Comparison of ENCODE assay signal across 8 mouse cellular contexts in genomic region chr4:34551966-34552365, GRCm38 (mm10). TPM values are rescaled to one million over a fixed set of nuclear protein-coding genes. Genes with fewer than 3 reads are reported as not detected.
A peak's percentile ranks its signal among the peaks of the same experiment; 100 is the strongest.
DNase-seq lines count a peak whose midpoint lies in the region; ATAC-seq and TF ChIP-seq lines count a peak whose summit lies in the region.

No protein-coding gene starts in this region.

- H3K27ac ChIP-seq in heart, embryonic 14.5 days (replicated peaks in 1 of 2; ENCODE audit: control insufficient read depth in 1 of 2, insufficient read depth in 1 of 2, low read depth in 2 of 2, low read length in 2 of 2) = peak overlapping the region in 1 of 2 experiments; percentile 96; a peak in 3 of 4 replicates
- no peak overlapping the region for H3K27ac ChIP-seq in ES-E14 (ENCODE audit: insufficient read depth, low read depth, low read length, poor library complexity, severe bottlenecking)
- H3K27ac ChIP-seq in forebrain, embryonic 16.5 days (ENCODE audit: low read length) = no peak overlapping the region; the same call in 1 of the 2 replicates
- H3K27ac ChIP-seq in liver, embryonic 15.5 days (replicated peaks) = peak overlapping the region; percentile 93

- H3K27me3 ChIP-seq in heart, embryonic 14.5 days (ENCODE audit: control insufficient read depth, insufficient read depth, low read length) = no peaks in the 10 kb centered on the region
- H3K27me3 ChIP-seq in forebrain, embryonic 16.5 days (replicated peaks; ENCODE audit: control insufficient read depth, insufficient read depth, low read length) = no peaks in the 10 kb centered on the region
- H3K27me3 ChIP-seq in liver, embryonic 15.5 days = no peaks in the 10 kb centered on the region

- peak overlapping the region; percentile 96 to 100 for H3K4me3 ChIP-seq in heart, embryonic 14.5 days (ENCODE audit: control insufficient read depth in 1 of 2, insufficient read depth in 1 of 2, low read depth in 1 of 2, low read length in 2 of 2)
- H3K4me3 ChIP-seq in ES-E14 (ENCODE audit: insufficient read depth in 1 of 2, low read depth in 1 of 2, low read length in 2 of 2, poor library complexity in 1 of 2, severe bottlenecking in 1 of 2) = peak overlapping the region; percentile 88 to 95
- peak overlapping the region; percentile 100 for H3K4me3 ChIP-seq in forebrain, embryonic 16.5 days (replicated peaks; ENCODE audit: low read length)
- peak overlapping the region; percentile 98 for H3K4me3 ChIP-seq in liver, embryonic 15.5 days (replicated peaks)

- no peak for ATAC-seq in heart, embryonic 14.5 days (ENCODE audit: insufficient number of reproducible peaks, insufficient read depth, low FRiP score, low read depth)
- no peak for ATAC-seq in forebrain, embryonic 16.5 days
- no peak for ATAC-seq in liver, embryonic 15.5 days (ENCODE audit: insufficient read depth)
- no peak for ATAC-seq in CD4-positive, CD25-positive, alpha-beta regulatory T cell, adult 4 months

- intact Hi-C loops in left cerebral cortex, postnatal 14 days (cut with DNase I) = loop anchor here (5.0 kb wide), 1 partner anchor 625 kb away; no protein-coding TSS in a partner anchor

- in situ Hi-C loops in ES-E14 (cut with MboI; ENCODE audit: low sequenced_read_pairs in 2 of 2, unreplicated experiment in 2 of 2) = no loop called here

- H3K4me1 ChIP-seq in heart, embryonic 14.5 days (ENCODE audit: control insufficient read depth in 2 of 2, insufficient read depth in 2 of 2, low read length in 2 of 2) = peaks cover 3 to 40% of the 10 kb centered on the region in 2 experiments; a peak in 3 of 4 replicates
- peaks cover 3 to 6% of the 10 kb centered on the region in 2 experiments for H3K4me1 ChIP-seq in ES-E14 (ENCODE audit: control insufficient read depth in 2 of 2, insufficient read depth in 2 of 2, low read length in 2 of 2, poor library complexity in 1 of 2)
- H3K4me1 ChIP-seq in forebrain, embryonic 16.5 days (replicated peaks; ENCODE audit: control insufficient read depth, insufficient read depth, low read length) = peaks cover 28% of the 10 kb centered on the region
- H3K4me1 ChIP-seq in liver, embryonic 15.5 days (replicated peaks) = peaks cover 37% of the 10 kb centered on the region

- no peaks in the 10 kb centered on the region for H3K9me3 ChIP-seq in heart, embryonic 14.5 days (ENCODE audit: control insufficient read depth, low read length)
- no peaks in the 10 kb centered on the region for H3K9me3 ChIP-seq in ES-E14 (ENCODE audit: control insufficient read depth, insufficient read depth, low read depth, low read length)
- no peaks in the 10 kb centered on the region for H3K9me3 ChIP-seq in forebrain, embryonic 16.5 days (ENCODE audit: control insufficient read depth, low read length)
- H3K9me3 ChIP-seq in liver, embryonic 15.5 days (replicated peaks) = no peaks in the 10 kb centered on the region

- peak overlapping the region; percentile 81 for H3K4me2 ChIP-seq in heart, embryonic 14.5 days (ENCODE audit: low read length)
- H3K4me2 ChIP-seq in forebrain, embryonic 16.5 days (ENCODE audit: low read length) = peak overlapping the region; percentile 82
- H3K4me2 ChIP-seq in liver, embryonic 15.5 days = peak overlapping the region; percentile 72

- DNase-seq in heart, adult 8-10 months (ENCODE audit: low spot score) = no peak
- no peak for DNase-seq in ES-E14 (ENCODE audit: low read depth, low spot score)
- DNase-seq in left cerebral cortex, postnatal 14 days (ENCODE audit: low spot score in 2 of 2) = no peak
- no peak for DNase-seq in lung, adult 18-20 months

- WGBS in heart, embryonic 14.5 days = 9% methylated on average over 3 of the region's 3 CpGs
- WGBS in forebrain, embryonic 16.5 days = 17% methylated on average over 3 of the region's 3 CpGs
- 19% methylated on average over 3 of the region's 3 CpGs for WGBS in liver, embryonic 15.5 days (ENCODE audit: insufficient replicate concordance)

- H3K9ac ChIP-seq in heart, embryonic 14.5 days (ENCODE audit: low read length) = peak overlapping the region; percentile 97
- H3K9ac ChIP-seq in ES-E14 (ENCODE audit: insufficient read depth, low read depth, low read length, poor library complexity, severe bottlenecking) = no peak overlapping the region; the same call in 1 of the 2 replicates
- peak overlapping the region; percentile 99 for H3K9ac ChIP-seq in forebrain, embryonic 16.5 days (replicated peaks; ENCODE audit: low read depth, low read length)
- H3K9ac ChIP-seq in liver, embryonic 15.5 days = peak overlapping the region; percentile 100

- H3K36me3 ChIP-seq in heart, embryonic 14.5 days (ENCODE audit: control insufficient read depth, insufficient read depth, low read length) = 0 out of 2 replicates have a peak, but pooled peaks cover 4% of the 10 kb centered on the region
- peaks cover 2% of the 10 kb centered on the region; the same call in 1 of the 2 replicates for H3K36me3 ChIP-seq in ES-E14 (ENCODE audit: control insufficient read depth, insufficient read depth, low read length, poor library complexity, severe bottlenecking)
- no peaks in the 10 kb centered on the region for H3K36me3 ChIP-seq in forebrain, embryonic 16.5 days (ENCODE audit: control insufficient read depth, insufficient read depth)
- H3K36me3 ChIP-seq in liver, embryonic 15.5 days (replicated peaks) = peaks cover 4% of the 10 kb centered on the region; the same call in 1 of the 2 replicates

TF ChIP-seq in ES-E14, 5 proteins besides CTCF, POLR2A, EP300 and RAD21:
- TF ChIP-seq HCFC1 (IDR thresholded peaks at IDR 0.05; ENCODE audit: borderline replicate concordance, insufficient read depth, low read length) = no peak

RNA-seq across cellular contexts. Expression of gene Akirin2, which starts 1.2 kb away (rescaled TPM):
- 44.6 and 45.1 TPM in 2 replicates for polyA plus RNA-seq in heart, embryonic 14.5 days (2014; fragmentation: Nextera tagmentation; extraction: Ambion mirVana)
- total RNA-seq in heart, adult 8-10 months (2022) = 10 to 100 TPM; 53.3 to 58.5 (median 56.8) TPM
- total RNA-seq in ES-E14 (2012; rRNA removed) = 37.4 and 56.4 TPM in 2 replicates
- 79.4 and 93.1 TPM in 2 replicates for polyA plus RNA-seq in forebrain, embryonic 16.5 days (2015; fragmentation: Nextera tagmentation; extraction: Ambion mirVana)
- 20.6 and 23.8 TPM in 2 replicates for polyA plus RNA-seq in liver, embryonic 15.5 days (2015; fragmentation: Nextera tagmentation; extraction: Ambion mirVana)
- 10 to 100 TPM in 1 of 2 experiments, 1 to 10 TPM in 1; 8.7 to 14.6 TPM for polyA plus RNA-seq in CD4-positive, CD25-positive, alpha-beta regulatory T cell, adult 4 months (2017; shearing (Covaris generic))
- total RNA-seq in left cerebral cortex, postnatal 14 days (2021) = 100 to 1,000 TPM; 105 to 106 TPM
